Mouse (Mus musculus): ENCODE data around the gene Map4k1.
A peak's percentile ranks its signal among the peaks of the same experiment; 100 is the strongest.

GRCm38 (mm10) chr7:29037261-29037660, 55.4 kb downstream of the Map4k1 start:
- peak; percentile 58 for TF ChIP-seq CTCF (conservative IDR thresholded peaks at IDR 0.05; ENCODE audit: low read length)
- TF ChIP-seq POU5F1 (IDR thresholded peaks at IDR 0.05; ENCODE audit: borderline replicate concordance, low read length): no peak
- no peak for TF ChIP-seq NANOG (IDR thresholded peaks at IDR 0.05; ENCODE audit: borderline replicate concordance, low read length)

Measured in E14TG2a.4 (cell line).